ENCODE assay signal across 22 mouse cellular contexts in genomic region chr9:58028841-58029240, GRCm38 (mm10). TPM values are rescaled to one million over a fixed set of nuclear protein-coding genes. Genes with fewer than 3 reads are reported as not detected.
"Had no signal": no experiment of that assay in that cellular context is flagged by ENCODE, and none has a peak within 500 bp of the region (broad histone marks: within the 10 kb centered on the region; RNA-seq: fewer than 3 reads in every experiment).

No protein-coding gene starts in this region.

- DNase-seq: left cerebral cortex, postnatal 4 days; liver; liver, embryonic 13.5 days; liver, postnatal 0 days; lung, adult 18-20 months; lung, adult 2 months; lung, embryonic 14.5 days; lung, postnatal 10 days; lung, postnatal 14 days; lung, postnatal 36 days; lung, postnatal 4 days; midbrain, embryonic 14.5 days had no signal

RNA-seq across cellular contexts. Expression of gene Cyp11a1, which starts 22.6 kb away (rescaled TPM):
- total RNA-seq: liver, adult 2 months; megakaryocyte-erythroid progenitor cell, adult 5-6 weeks had no signal
- polyA plus RNA-seq: liver, adult 2 months; liver, embryonic 11.5 days; macrophage; midbrain, embryonic 11.5 days; neural tube, embryonic 12.5 days had no signal

RNA-seq across cellular contexts. Expression of gene Stra6, which starts 34.7 kb away (rescaled TPM):
- total RNA-seq: liver, adult 2 months; megakaryocyte progenitor cell, adult 5-6 weeks; megakaryocyte, adult 5-6 weeks; megakaryocyte-erythroid progenitor cell, adult 5-6 weeks; monocyte, adult 5-6 weeks had no signal
- polyA plus RNA-seq: liver, adult 2 months; liver, embryonic 16.5 days; liver, postnatal 0 days; macrophage had no signal
